Mouse (Mus musculus) cerebellum, adult 2 months (tissue): Measurements from ENCODE around the gene Setd3.

ENCODE experiments used
- CTCF ChIP-seq: fragments of 200-500 bp; IDR thresholded peaks from 2 replicates; pipeline ENCODE4 v1.5.1; 2011; ENCODE audit warnings: low read depth, mild to moderate bottlenecking, control low read depth, low read length, moderate library complexity, borderline replicate concordance; ENCODE audit not compliant: insufficient read depth
- POLR2A ChIP-seq: fragments of 200-500 bp; IDR thresholded peaks from 2 replicates; pipeline ENCODE4 v1.6.1; 2011; ENCODE audit warnings: low read length, control low read depth, borderline replicate concordance; ENCODE audit not compliant: insufficient read depth

DNA sequence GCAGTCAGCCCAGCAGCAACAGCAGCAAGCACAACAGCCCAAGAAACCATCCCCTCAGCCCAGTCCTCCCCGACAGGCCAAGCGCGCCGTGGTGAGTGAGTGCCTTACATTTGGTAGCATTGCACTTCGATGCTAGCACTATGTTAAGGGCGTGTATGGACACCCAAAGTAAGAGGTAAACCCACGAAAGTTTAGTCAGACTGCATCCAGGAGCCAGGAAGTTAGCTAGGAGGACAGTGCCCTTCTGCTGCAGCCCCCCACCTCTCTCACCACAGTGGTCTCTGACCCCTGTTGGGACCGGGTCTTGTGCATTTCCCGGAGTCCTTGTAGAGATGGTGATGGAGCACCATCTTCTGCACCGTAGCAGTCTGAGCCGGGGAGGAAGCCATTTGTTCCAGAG is 16.6 kb upstream of the Setd3 start:
- TF ChIP-seq CTCF = no peak
- TF ChIP-seq POLR2A = no peak
